Mouse (Mus musculus) brain, embryonic 14.5 days (tissue): ENCODE results near the gene Cachd1.

Experiments
- CTCF ChIP-seq: fragments of 200-500 bp; IDR thresholded peaks from 2 replicates; pipeline ENCODE4 v1.5.1; 2012; ENCODE audit warnings: inconsistent platforms, mild to moderate bottlenecking, moderate library complexity, borderline replicate concordance; ENCODE audit not compliant: insufficient read depth, insufficient read length; ENCODE audit errors: extremely low read depth
- POLR2A ChIP-seq: fragments of 200-500 bp; IDR thresholded peaks from 2 replicates; pipeline ENCODE4 v1.6.1; 2012; ENCODE audit warnings: mild to moderate bottlenecking, inconsistent platforms, borderline replicate concordance; ENCODE audit not compliant: poor library complexity, insufficient read depth, insufficient read length, severe bottlenecking; ENCODE audit errors: extremely low read depth

- TF ChIP-seq POLR2A (no peak), CTCF (no peak)
Measured at GRCm38 (mm10) chr4:101037156-101037555, 260.7 kb downstream of the Cachd1 start.
